Mouse (Mus musculus) kidney, embryonic 16.5 days (tissue): Measurements from ENCODE around the gene Pccb. TPM values are rescaled to one million over a fixed set of nuclear protein-coding genes. Genes with fewer than 3 reads are reported as not detected.

Source experiments
- ATAC-seq: fragments of 200-750 bp; cut with Nextera tagmentation; 2 replicates; pipeline ENCODE4 v1.8.0; 2017; ENCODE audit warnings: moderate TSS enrichment; ENCODE audit not compliant: low FRiP score, low TSS enrichment
- H3K27ac ChIP-seq: fragments of 300-500 bp; sonication (generic); 2 replicates; pipeline ENCODE4 v1.5.1; 2014; ENCODE audit warnings: low read length
- H3K27me3 ChIP-seq: fragments of 300-500 bp; sonication (generic); 2 replicates; pipeline ENCODE4 v1.6.1; 2014; ENCODE audit warnings: low read length, control low read depth, mixed read lengths; ENCODE audit not compliant: insufficient read depth
- H3K36me3 ChIP-seq: fragments of 300-500 bp; sonication (generic); 2 replicates; pipeline ENCODE4 v1.6.1; 2014; ENCODE audit warnings: low read length, control low read depth, mixed read lengths; ENCODE audit not compliant: insufficient read depth
- H3K4me1 ChIP-seq: fragments of 300-500 bp; sonication (generic); 2 replicates; pipeline ENCODE4 v1.6.1; 2014; ENCODE audit warnings: low read length, control low read depth, mixed read lengths; ENCODE audit not compliant: insufficient read depth
- H3K4me2 ChIP-seq: fragments of 300-500 bp; sonication (generic); replicated peaks from 2 replicates; pipeline ENCODE4 v1.6.1; 2014; ENCODE audit warnings: low read depth, low read length
- H3K4me3 ChIP-seq: fragments of 300-500 bp; sonication (generic); 2 replicates; pipeline ENCODE4 v1.5.1; 2014; ENCODE audit warnings: mild to moderate bottlenecking, low read length
- H3K9ac ChIP-seq: fragments of 300-500 bp; sonication (generic); replicated peaks from 2 replicates; pipeline ENCODE4 v1.6.1; 2014; ENCODE audit warnings: low read length
- H3K9me3 ChIP-seq: fragments of 300-500 bp; sonication (generic); 2 replicates; pipeline ENCODE4 v1.6.1; 2016; ENCODE audit warnings: low read length, control low read depth
- WGBS: fragments of 180-500 bp; shearing (Covaris S2); extraction: QIAGEN DNeasy Blood & Tissue Kit; methylation state at CpG from one replicate; pipeline ENCODE4 v1.1.7; 2014; 5-methylcytosine and 5-hydroxymethylcytosine counted together
- polyA plus RNA-seq: library from polyadenylated mRNA; unstranded; fragments of >200 nt; fragmentation: Nextera tagmentation; extraction: Ambion mirVana; gene quantifications from 2 replicates; pipeline ENCODE4 v1.2.1, GENCODE M21; 2015

Pccb gene
- polyA plus RNA-seq, 1 experiment from 2014 or later: 29.9 TPM

DNA sequence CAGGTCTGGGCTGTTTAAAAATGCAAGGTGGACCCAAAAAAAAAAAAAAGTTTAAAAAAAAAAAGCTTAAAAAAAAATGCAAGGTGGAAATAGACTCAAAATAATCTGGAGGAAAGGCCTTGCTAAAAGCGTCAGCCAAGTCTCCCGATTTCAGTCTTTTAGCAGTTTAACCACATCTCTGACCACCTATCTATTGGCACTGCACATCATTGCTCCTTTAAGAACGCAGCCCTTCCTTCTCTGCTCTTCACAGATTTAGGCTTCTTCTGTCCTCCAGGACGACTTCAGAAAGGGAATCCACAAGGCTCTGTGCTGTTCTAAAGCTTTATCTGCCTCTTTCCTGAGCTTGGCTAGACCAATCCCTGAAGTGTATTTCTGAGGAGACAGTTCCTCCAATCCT, 70.6 kb downstream of the Pccb start:
- no peak for ATAC-seq

DNA sequence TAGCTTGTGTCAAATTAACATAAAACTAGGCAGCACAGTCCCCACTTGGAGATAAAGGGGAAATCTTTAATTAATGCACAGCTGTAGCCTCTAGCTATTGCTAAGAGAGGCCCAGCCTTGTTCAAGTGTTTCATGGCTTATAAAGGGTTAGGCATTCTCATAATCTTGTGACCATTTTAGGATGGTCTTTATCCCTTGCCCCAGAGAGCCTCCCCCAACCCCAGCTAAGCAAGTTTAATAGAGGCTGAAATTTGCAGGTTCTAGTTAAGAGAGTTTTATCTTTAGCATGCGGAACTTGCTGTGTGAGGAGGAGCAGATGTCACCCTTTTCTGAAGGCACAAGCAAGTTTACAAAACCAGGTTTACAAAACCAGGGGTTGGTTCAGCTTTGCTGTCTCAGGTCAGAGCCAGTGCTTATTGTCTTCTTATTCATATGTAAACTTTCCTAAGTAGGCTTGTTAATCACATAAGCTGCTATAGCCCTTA, 71.2 kb downstream of the Pccb start:
- Histone ChIP-seq H3K4me2 (no peak overlapping the region), H3K27ac (no peak overlapping the region), H3K27me3 (no peaks in the 10 kb centered on the region), H3K4me3 (no peak overlapping the region), H3K9me3 (no peaks in the 10 kb centered on the region), H3K4me1 (no peaks in the 10 kb centered on the region), H3K36me3 (0 out of 2 replicates have a peak, but pooled peaks cover 2% of the 10 kb centered on the region), H3K9ac (no peak overlapping the region)
- WGBS: 91% methylated on average over 1 of the region's 1 CpGs
- no peak for ATAC-seq

More for the DNA sequence above, 70.6 kb downstream of the Pccb start:
- Histone ChIP-seq H3K27me3 (no peaks in the 10 kb centered on the region), H3K4me1 (no peaks in the 10 kb centered on the region), H3K27ac (no peak overlapping the region), H3K9me3 (no peaks in the 10 kb centered on the region), H3K4me3 (no peak overlapping the region), H3K36me3 (0 out of 2 replicates have a peak, but pooled peaks cover 2% of the 10 kb centered on the region), H3K9ac (no peak overlapping the region), H3K4me2 (no peak overlapping the region)
- WGBS: 80% methylated on average over 4 of the region's 4 CpGs

DNA sequence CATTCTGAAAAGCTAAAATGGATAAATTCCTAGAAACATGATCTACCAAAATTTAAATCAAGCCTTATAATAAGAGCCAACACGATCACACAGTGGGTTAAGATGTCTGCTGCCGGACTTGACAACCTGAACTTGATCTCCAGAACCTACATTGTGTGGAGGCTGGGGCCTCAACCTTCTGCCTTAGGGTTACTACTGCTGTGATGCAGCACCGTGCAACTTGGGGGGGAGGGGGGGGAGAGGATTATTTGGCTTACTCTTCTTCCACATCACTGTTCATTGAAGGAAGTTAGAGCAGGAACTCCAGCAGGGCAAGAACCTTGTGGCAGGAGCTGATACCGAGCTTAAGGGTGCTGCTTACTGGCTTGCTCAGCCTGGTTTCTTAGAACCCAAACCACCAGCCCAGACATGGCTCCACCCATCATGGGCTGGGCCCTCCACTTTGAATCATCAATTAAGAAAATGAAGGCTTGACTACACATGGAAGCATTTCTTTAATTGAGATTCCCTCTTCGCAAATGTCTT, 71.7 kb downstream of the Pccb start:
- no peaks in the 10 kb centered on the region for H3K4me1 ChIP-seq
- no peak overlapping the region for H3K9ac ChIP-seq
- H3K36me3 ChIP-seq: peaks cover 6% of the 10 kb centered on the region; the same call in 1 of the 2 replicates
- no peak overlapping the region for H3K27ac ChIP-seq
- H3K4me3 ChIP-seq: no peak overlapping the region
- no peak overlapping the region for H3K4me2 ChIP-seq
- H3K9me3 ChIP-seq: no peaks in the 10 kb centered on the region
- 78% methylated on average over 5 of the region's 5 CpGs for WGBS
- no peak for ATAC-seq
- H3K27me3 ChIP-seq: no peaks in the 10 kb centered on the region

DNA sequence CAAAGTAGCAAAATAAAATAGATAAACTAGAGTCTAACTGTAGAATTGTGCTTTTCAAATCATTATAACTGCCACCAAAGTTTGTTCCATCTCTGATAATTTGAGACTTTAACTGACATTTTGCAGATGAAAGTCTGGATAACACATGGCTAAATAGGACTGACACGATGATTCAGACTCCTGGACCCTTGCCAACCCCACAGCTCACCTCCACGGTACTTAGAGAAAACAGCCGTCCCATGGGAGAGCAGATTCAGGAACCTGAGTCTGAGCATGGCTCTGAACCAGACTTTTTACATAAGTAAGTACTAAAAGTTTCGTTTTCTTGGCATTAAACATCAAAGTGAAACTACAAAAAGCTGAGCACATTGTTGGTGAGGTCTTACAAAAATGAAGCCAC, 83.2 kb downstream of the Pccb start:
- WGBS: 50% methylated on average over 4 of the region's 4 CpGs

DNA sequence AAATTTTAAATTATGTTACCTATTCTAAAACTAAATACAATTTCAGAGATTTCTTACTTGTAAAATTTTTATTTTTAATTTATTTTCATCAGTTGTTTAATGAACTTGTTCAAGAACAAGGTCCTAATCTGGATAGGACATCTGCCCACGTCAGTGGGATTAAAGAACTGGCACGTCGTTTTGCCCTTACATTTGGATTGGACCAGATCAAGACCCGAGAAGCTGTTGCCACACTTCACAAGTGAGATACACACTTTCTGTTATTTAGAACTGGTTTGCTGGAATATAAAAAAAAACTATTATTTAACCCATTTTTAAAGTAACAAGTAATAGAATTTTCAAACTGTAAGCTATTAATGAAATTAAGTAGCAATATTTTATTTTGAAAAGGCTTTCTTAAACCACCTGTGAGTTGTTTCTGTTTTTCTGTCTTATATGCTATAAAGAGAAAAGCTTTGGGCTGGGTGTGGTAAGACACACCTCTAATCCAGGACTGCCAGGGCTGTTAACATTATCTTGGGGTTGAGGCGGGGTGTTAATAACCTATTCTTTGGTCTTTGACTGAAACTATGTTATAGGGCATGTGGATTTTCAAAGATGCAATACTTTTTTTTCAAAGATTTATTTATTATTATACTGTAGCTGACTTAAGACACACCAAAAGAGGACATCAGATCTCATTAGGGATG, 89.9 kb downstream of the Pccb start:
- 93% methylated on average over 5 of the region's 5 CpGs for WGBS
- Histone ChIP-seq H3K27me3 (no peaks in the 10 kb centered on the region), H3K9ac (no peak overlapping the region), H3K4me2 (no peak overlapping the region), H3K36me3 (peaks cover 7% of the 10 kb centered on the region), H3K4me1 (no peaks in the 10 kb centered on the region), H3K4me3 (no peak overlapping the region), H3K9me3 (no peaks in the 10 kb centered on the region), H3K27ac (no peak overlapping the region)
- ATAC-seq: no peak

More for the DNA sequence above, 83.2 kb downstream of the Pccb start:
- Histone ChIP-seq H3K4me2 (no peak overlapping the region), H3K27me3 (no peaks in the 10 kb centered on the region), H3K9me3 (no peaks in the 10 kb centered on the region), H3K4me1 (no peaks in the 10 kb centered on the region), H3K4me3 (no peak overlapping the region), H3K27ac (no peak overlapping the region), H3K36me3 (peaks cover 22% of the 10 kb centered on the region), H3K9ac (no peak overlapping the region)
- no peak for ATAC-seq

DNA sequence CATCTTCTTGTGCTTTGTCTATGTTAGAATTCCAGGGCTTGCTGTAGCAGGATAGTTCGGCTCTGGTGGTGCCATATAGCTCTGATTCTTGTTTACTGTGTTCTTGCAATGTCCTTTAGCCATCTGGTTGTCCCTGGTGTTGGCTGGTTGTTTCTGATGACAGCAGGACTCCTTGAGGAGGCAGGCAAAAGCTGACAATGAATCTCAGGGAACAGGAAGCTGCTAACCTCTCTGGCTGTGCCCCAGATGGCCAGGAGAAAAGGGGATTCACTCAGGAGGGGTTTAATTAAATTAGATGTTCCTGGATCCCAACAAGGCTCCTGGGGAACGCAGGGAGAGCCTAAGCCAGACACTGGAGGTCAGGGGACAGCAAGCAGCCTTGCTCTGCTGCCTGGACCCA, 92.7 kb downstream of the Pccb start:
- Histone ChIP-seq H3K27me3 (no peaks in the 10 kb centered on the region), H3K9me3 (no peaks in the 10 kb centered on the region), H3K36me3 (peaks cover 3% of the 10 kb centered on the region), H3K4me3 (no peak overlapping the region), H3K4me1 (no peaks in the 10 kb centered on the region), H3K4me2 (no peak overlapping the region), H3K9ac (no peak overlapping the region), H3K27ac (no peak overlapping the region)
- no peak for ATAC-seq
- WGBS: 69% methylated on average over 2 of the region's 2 CpGs

Other genes starting within 250 kb of the Pccb start
- gene Msl2, start 39.2 kb upstream of the Pccb start, polyA plus RNA-seq: 3.7 and 4.4 TPM in 2 replicates
- gene Ppp2r3a, start 216.9 kb upstream of the Pccb start, polyA plus RNA-seq: 15.7 and 18.8 TPM in 2 replicates